Mouse (Mus musculus) spleen, adult 10 weeks (tissue): ENCODE data around the gene Dnase2b. TPM values are rescaled to one million over a fixed set of nuclear protein-coding genes. Genes with fewer than 3 reads are reported as not detected.

ENCODE experiments used
- polyA plus RNA-seq: library from polyadenylated mRNA; stranded (reverse); fragments of 350-450 nt; fragmentation: Illumina TruSeq; extraction: RNeasy Lipid Tissue Mini Kit (QIAGEN cat#74804); gene quantifications from one replicate; pipeline ENCODE4 v1.2.3, GENCODE M21; 2015; ENCODE audit warnings: low replicate concordance; ENCODE audit not compliant: insufficient read depth

Gene Dnase2b
- polyA plus RNA-seq: not detected

DNA sequence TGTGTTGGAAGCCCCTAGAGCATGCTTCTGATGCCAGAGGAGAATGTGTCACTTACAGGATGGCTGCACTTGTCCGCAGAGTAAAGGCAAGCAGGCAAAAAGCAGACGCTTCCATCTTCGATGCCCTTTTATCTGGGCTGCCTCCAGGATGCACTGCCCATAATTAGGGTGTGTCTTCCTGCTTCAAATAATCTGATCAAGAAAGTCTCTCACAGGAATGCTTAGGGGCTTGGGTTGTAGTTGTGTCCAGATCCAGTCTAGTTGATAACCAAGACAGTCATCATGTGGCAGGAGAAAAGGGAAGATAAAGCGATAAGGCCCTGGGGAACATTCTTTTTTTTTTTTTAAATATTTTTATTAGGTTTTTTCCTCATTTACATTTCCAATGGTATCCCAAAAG, at the start of gene Dnase2b:
Gene Dnase2b, minus strand, starts transcription at position 101 of the 400 bp plus-strand sequence.

DNA sequence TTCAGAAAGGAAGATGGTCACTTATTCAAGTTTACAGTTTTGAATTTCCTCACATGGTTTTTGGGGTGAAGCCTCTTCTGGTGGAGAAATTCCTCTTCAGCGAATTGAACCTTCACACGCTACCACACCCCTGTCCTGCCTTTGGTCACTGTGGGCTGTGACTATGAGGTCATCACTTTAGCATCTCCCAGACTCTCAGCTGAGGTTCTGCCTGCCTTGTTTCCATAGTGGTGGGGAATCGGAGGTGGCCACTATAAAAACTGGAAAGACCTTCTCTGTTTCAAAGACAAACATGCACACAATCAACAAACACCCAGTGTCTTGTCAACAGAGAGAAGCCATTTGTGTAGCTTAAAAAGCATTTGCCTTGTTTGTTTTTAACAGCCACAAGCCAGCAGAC, 35.8 kb upstream of the Dnase2b start, which contains the start of gene 4930503B20Rik:
Gene 4930503B20Rik, minus strand, starts transcription at position 101 of the 400 bp plus-strand sequence.

DNA sequence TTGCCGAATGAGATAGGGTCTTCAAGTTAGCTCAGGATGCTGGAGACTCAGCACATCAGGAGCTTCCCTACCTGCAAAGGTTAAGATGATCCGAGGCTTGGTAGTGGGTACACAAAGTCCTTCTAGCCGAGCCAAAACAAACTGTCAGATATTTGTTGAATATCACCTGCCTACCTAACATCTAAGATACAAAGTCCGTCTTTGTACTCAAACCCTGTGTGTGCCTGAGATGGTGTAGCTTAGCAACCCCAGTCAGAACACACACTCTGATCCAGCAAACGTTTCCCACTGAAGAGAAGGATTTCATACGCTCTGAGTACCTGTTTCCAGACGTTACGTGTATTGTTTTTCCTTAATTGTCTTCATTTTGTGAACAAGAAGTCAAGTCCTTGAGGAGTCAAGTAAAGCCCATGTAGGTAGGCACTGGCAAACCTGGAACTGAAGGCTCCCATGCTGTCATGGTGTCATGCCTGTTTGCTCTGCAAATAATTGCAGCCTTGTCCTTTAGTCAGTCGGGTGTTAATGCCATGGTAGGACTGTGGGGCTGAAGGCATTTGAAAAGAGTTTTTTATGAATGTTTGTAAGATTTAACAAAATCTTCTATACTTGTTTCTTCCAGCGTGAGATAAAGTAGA, 45.1 kb downstream of the Dnase2b start, which contains the start of gene Uox:
Gene Uox, plus strand, starts transcription at position 279 of the 635 bp plus-strand sequence.

Other genes starting within 250 kb of the Dnase2b start
- gene Ssx2ip, start 211.0 kb downstream of the Dnase2b start, polyA plus RNA-seq: 4.7 TPM
- 12.0 TPM for gene Ctbs, start 165.8 kb downstream of the Dnase2b start, polyA plus RNA-seq
- 14.0 TPM for gene Spata1, start 115.8 kb downstream of the Dnase2b start, polyA plus RNA-seq
- 260 TPM for gene Gng5, start 115.8 kb downstream of the Dnase2b start, polyA plus RNA-seq
- 71.6 TPM for gene Rpf1, start 94.2 kb downstream of the Dnase2b start, polyA plus RNA-seq
- gene Uox, start 45.2 kb downstream of the Dnase2b start, polyA plus RNA-seq: not detected
- gene 4930503B20Rik, start 35.7 kb upstream of the Dnase2b start, polyA plus RNA-seq: 0.12 TPM
- gene Samd13, start 70.0 kb upstream of the Dnase2b start, polyA plus RNA-seq: 0.51 TPM
- 104 TPM for gene Prkacb, start 197.4 kb upstream of the Dnase2b start, polyA plus RNA-seq
- gene Ttll7, start 236.8 kb upstream of the Dnase2b start, polyA plus RNA-seq: 2.3 TPM